Comparison of ENCODE assay signal across 32 mouse cellular contexts in genomic region chr14:27607419-27607818, GRCm38 (mm10). TPM values are rescaled to one million over a fixed set of nuclear protein-coding genes. Genes with fewer than 3 reads are reported as not detected.
DNase-seq lines count a peak whose midpoint lies in the region; ATAC-seq and TF ChIP-seq lines count a peak whose summit lies in the region.
"Had no signal": no experiment of that assay in that cellular context is flagged by ENCODE, and none has a peak within 500 bp of the region (broad histone marks: within the 10 kb centered on the region; RNA-seq: fewer than 3 reads in every experiment).

No protein-coding gene starts in this region.

- no peak for TF ChIP-seq CTCF in kidney, adult 2 months (conservative IDR thresholded peaks at IDR 0.05; ENCODE audit: insufficient read depth, insufficient read length, low read depth, low read length)
- TF ChIP-seq CTCF in midbrain, postnatal 0 days (IDR thresholded peaks at IDR 0.05): no peak

- H3K4me2 ChIP-seq in kidney, embryonic 16.5 days (replicated peaks; ENCODE audit: low read depth, low read length): no peak overlapping the region
- H3K4me2 ChIP-seq in midbrain, postnatal 0 days (ENCODE audit: low read depth, low read length, poor library complexity, severe bottlenecking): no peak overlapping the region
- H3K4me2 ChIP-seq: embryonic facial prominence, embryonic 12.5 days; embryonic facial prominence, embryonic 15.5 days; heart, embryonic 13.5 days; hindbrain, embryonic 14.5 days had no signal

- no peak overlapping the region for H3K27ac ChIP-seq in kidney, embryonic 16.5 days (ENCODE audit: low read length)
- no peak overlapping the region for H3K27ac ChIP-seq in kidney, adult 2 months (ENCODE audit: insufficient read depth, low read depth, low read length)
- no peak overlapping the region for H3K27ac ChIP-seq in midbrain, postnatal 0 days (ENCODE audit: low read depth, low read length)
- H3K27ac ChIP-seq: embryonic facial prominence, embryonic 12.5 days; embryonic facial prominence, embryonic 15.5 days; heart, adult 2 months; heart, embryonic 10.5 days; heart, embryonic 13.5 days; hindbrain, embryonic 14.5 days had no signal

- 0 out of 2 replicates have a peak, but pooled peaks have one; percentile 59 for ATAC-seq in kidney, embryonic 16.5 days (ENCODE audit: low FRiP score, low TSS enrichment)
- no peak for ATAC-seq in midbrain, postnatal 0 days (ENCODE audit: low FRiP score)
- ATAC-seq: forebrain, embryonic 14.5 days; forebrain, postnatal 0 days; Patski had no signal

- H3K9ac ChIP-seq in kidney, embryonic 16.5 days (replicated peaks; ENCODE audit: low read length): no peak overlapping the region
- H3K9ac ChIP-seq in midbrain, postnatal 0 days (replicated peaks; ENCODE audit: low read length, poor library complexity, severe bottlenecking): no peak overlapping the region
- H3K9ac ChIP-seq: embryonic facial prominence, embryonic 12.5 days; embryonic facial prominence, embryonic 15.5 days; forebrain, postnatal 0 days; heart, embryonic 13.5 days; hindbrain, embryonic 14.5 days had no signal

- H3K4me1 ChIP-seq in kidney, embryonic 16.5 days (ENCODE audit: insufficient read depth, low read length): peaks cover 13% of the 10 kb centered on the region
- H3K4me1 ChIP-seq in kidney, adult 2 months (ENCODE audit: control insufficient read depth, insufficient read depth, low read length): no peaks in the 10 kb centered on the region; the same call in 1 of the 2 replicates
- no peaks in the 10 kb centered on the region for H3K4me1 ChIP-seq in midbrain, postnatal 0 days (ENCODE audit: insufficient read depth, low read length)
- H3K4me1 ChIP-seq: embryonic facial prominence, embryonic 12.5 days; embryonic facial prominence, embryonic 15.5 days; heart, embryonic 10.5 days; heart, embryonic 13.5 days had no signal

- no peaks in the 10 kb centered on the region for H3K9me3 ChIP-seq in kidney, embryonic 16.5 days (ENCODE audit: low read length)
- H3K9me3 ChIP-seq in midbrain, postnatal 0 days (ENCODE audit: low read length): no peaks in the 10 kb centered on the region
- H3K9me3 ChIP-seq: embryonic facial prominence, embryonic 12.5 days; embryonic facial prominence, embryonic 15.5 days; G1E; heart, embryonic 10.5 days had no signal

- DNase-seq in kidney, adult 2 months: no peak
- peak; percentile 29 to 50 for DNase-seq in left cerebral cortex, postnatal 14 days (ENCODE audit: low spot score in 2 of 2)
- DNase-seq in left cerebral cortex, adult 11 months (ENCODE audit: low spot score): no peak
- DNase-seq in right cerebral cortex, adult 2 months (ENCODE audit: low spot score in 2 of 2): peak; percentile 49 to 60
- DNase-seq in right cerebral cortex, postnatal 10 days (ENCODE audit: low spot score in 2 of 2): no peak
- DNase-seq in brain, adult 2 months (ENCODE audit: low read depth, low spot score): peak; percentile 71
- DNase-seq in midbrain, postnatal 0 days (ENCODE audit: low spot score): no peak
- DNase-seq: adrenal gland, postnatal 10 days; adrenal gland, postnatal 36 days; B cell, adult 2 months; cerebellum, adult 11 months; cerebellum, adult 2 months; cerebellum, adult 9-11 months; cerebellum, postnatal 25 days; forebrain, postnatal 0 days; gastrocnemius, postnatal 10 days; gastrocnemius, postnatal 36 days; heart, adult 2 months; heart, postnatal 14 days; heart, postnatal 4 days had no signal

- H3K36me3 ChIP-seq in kidney, embryonic 16.5 days (ENCODE audit: insufficient read depth, low read length): no peaks in the 10 kb centered on the region
- H3K36me3 ChIP-seq in kidney, adult 2 months (ENCODE audit: control insufficient read depth, insufficient read depth, low read length): no peaks in the 10 kb centered on the region
- H3K36me3 ChIP-seq in midbrain, postnatal 0 days (ENCODE audit: insufficient read depth, low read length): no peaks in the 10 kb centered on the region
- H3K36me3 ChIP-seq: embryonic facial prominence, embryonic 12.5 days; embryonic facial prominence, embryonic 15.5 days; G1E; heart, embryonic 10.5 days; heart, embryonic 13.5 days had no signal

- no peak for TF ChIP-seq POLR2A in kidney, adult 2 months (IDR thresholded peaks at IDR 0.05; ENCODE audit: low read depth, low read length)

- intact Hi-C loops in left cerebral cortex, postnatal 14 days (cut with DNase I): no loop called here

- 43% methylated on average over 3 of the region's 3 CpGs for WGBS in kidney, embryonic 16.5 days
- WGBS in kidney, adult 2 months: 26% methylated on average over 3 of the region's 3 CpGs
- WGBS in midbrain, postnatal 0 days: 88% methylated on average over 3 of the region's 3 CpGs

- no peak overlapping the region for H3K4me3 ChIP-seq in kidney, embryonic 16.5 days (ENCODE audit: low read length)
- no peak overlapping the region for H3K4me3 ChIP-seq in kidney, adult 2 months (ENCODE audit: insufficient read depth, low read depth, low read length)
- H3K4me3 ChIP-seq in midbrain, postnatal 0 days (ENCODE audit: low read depth, low read length): no peak overlapping the region
- H3K4me3 ChIP-seq: embryonic facial prominence, embryonic 12.5 days; embryonic facial prominence, embryonic 15.5 days; heart, adult 2 months; heart, embryonic 10.5 days; heart, embryonic 13.5 days had no signal

- no peaks in the 10 kb centered on the region for H3K27me3 ChIP-seq in kidney, embryonic 16.5 days (ENCODE audit: insufficient read depth, low read length)
- no peaks in the 10 kb centered on the region for H3K27me3 ChIP-seq in kidney, adult 2 months (replicated peaks; ENCODE audit: control insufficient read depth, insufficient read depth, low read length)
- H3K27me3 ChIP-seq in midbrain, postnatal 0 days (ENCODE audit: insufficient read depth, low read length): no peaks in the 10 kb centered on the region
- H3K27me3 ChIP-seq: embryonic facial prominence, embryonic 12.5 days; embryonic facial prominence, embryonic 15.5 days; heart, embryonic 13.5 days; Patski had no signal

RNA-seq across cellular contexts. Expression of gene Erc2, which starts 14.8 kb away (rescaled TPM):
- polyA plus RNA-seq in kidney, embryonic 16.5 days (2015; fragmentation: Nextera tagmentation; extraction: Ambion mirVana): 4.9 and 7.3 TPM in 2 replicates
- polyA plus RNA-seq in kidney, adult 2 months (2012; rRNA removed): 6.2 and 6.9 TPM in 2 replicates
- 100 to 1,000 TPM; 233 to 251 TPM for total RNA-seq in left cerebral cortex, postnatal 14 days (2021)
- 94.0 and 128 TPM in 2 replicates for total RNA-seq in midbrain, postnatal 0 days (2014; rRNA removed)
- 100 and 119 TPM in 2 replicates for polyA plus RNA-seq in midbrain, postnatal 0 days (2015; fragmentation: Nextera tagmentation; extraction: Ambion mirVana)
- total RNA-seq: CH12.LX; common myeloid progenitor, adult 5-6 weeks; granulocyte monocyte progenitor cell, adult 5-6 weeks had no signal
- polyA plus RNA-seq: G1E had no signal

Comparison
In these comparisons a context has a peak if more than half of its experiments do, and no peak if none do; other contexts are left out.
1. DNase-seq: peak in left cerebral cortex, postnatal 14 days (2 of 2), right cerebral cortex, adult 2 months (2 of 2) and brain, adult 2 months (single experiment); none in kidney, adult 2 months (single experiment), left cerebral cortex, adult 11 months (single experiment), right cerebral cortex, postnatal 10 days (0 of 2) and midbrain, postnatal 0 days (single experiment).
2. RNA of gene Erc2, which starts 14.8 kb away (polyA plus RNA-seq): 100 to 119 TPM in midbrain, postnatal 0 days; 6.2 to 6.9 TPM in kidney, adult 2 months and 4.9 to 7.3 TPM in kidney, embryonic 16.5 days; every median in the first group is over 10 times any median in the second.